Mouse (Mus musculus): Measurements from ENCODE around the gene Gfod2.

DNA sequence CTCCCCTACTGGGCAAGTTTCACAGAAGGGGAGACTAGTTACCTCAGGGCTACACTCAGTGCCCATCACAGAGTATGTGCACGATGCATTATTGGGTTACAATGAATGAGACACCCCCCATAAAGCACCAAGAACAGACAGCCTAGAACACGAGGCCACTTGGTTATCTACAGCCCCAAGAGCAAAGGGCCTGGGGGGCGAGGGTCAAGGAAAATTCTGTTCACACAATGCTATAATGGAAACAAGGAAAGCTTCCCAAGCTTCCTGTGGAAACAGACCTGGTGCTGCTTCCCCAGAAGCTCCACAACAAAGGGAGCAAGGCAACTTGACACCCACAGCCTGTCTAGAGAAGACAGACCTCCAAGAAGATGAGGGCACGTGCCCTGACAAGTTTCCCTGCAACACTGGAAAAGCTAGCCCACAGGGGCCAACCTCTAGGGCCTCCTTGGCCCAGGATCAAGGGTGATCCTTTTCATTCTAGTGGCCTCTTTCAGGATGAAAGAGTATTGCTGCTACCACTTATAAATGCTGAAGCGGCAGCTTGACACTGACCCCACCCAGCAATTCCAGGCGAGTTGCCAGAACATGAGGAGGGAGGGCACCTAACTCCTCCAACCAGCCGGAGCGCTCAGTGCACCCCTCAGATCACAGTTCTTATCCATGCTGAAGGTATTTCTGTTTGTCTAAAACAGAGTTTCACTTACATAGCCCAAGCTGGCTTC is 40.8 kb upstream of the Gfod2 start:
- no peak for TF ChIP-seq CTCF (IDR thresholded peaks at IDR 0.05; ENCODE audit: low read depth, low read length)
- TF ChIP-seq EP300 (IDR thresholded peaks at IDR 0.05; ENCODE audit: insufficient read depth, low read depth, low read length), result no peak

All from ES-Bruce4 (cell line).